Mouse (Mus musculus): ENCODE measurements around the gene Nkpd1. TPM values are rescaled to one million over a fixed set of nuclear protein-coding genes. Genes with fewer than 3 reads are reported as not detected.

Gene Nkpd1
- total RNA-seq, 2 experiments from 2014 or later: not detected

DNA sequence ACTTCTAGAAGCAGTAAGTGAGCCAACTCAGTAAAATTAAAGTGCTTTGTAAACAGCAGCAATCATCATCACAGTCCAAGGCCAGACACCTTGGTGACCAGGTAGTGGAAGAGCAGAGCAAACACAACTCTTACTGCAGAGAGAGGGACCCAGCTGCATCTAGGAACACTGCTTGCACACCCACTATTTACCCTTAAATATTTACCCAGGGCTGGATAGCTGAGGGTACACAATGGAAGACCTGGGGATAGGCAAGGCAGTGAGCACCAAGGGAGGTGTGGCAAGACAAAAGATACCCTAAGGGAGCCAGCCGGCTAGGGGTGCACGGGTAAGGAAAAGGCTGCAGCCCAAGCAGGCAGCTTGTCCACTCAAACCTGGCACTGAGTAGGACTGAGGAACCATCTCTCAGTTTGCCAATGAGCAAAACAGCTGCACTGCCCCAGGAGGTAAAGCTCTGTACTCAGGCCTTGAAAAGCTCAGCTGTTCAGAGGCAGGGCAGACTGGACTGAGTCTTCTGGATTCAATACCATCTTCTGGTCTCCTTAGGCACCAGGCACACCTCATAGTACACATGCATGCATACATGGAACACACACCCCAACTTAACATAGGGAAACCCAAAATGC lies 29.8 kb downstream of the Nkpd1 start:
- no peak for DNase-seq

DNA sequence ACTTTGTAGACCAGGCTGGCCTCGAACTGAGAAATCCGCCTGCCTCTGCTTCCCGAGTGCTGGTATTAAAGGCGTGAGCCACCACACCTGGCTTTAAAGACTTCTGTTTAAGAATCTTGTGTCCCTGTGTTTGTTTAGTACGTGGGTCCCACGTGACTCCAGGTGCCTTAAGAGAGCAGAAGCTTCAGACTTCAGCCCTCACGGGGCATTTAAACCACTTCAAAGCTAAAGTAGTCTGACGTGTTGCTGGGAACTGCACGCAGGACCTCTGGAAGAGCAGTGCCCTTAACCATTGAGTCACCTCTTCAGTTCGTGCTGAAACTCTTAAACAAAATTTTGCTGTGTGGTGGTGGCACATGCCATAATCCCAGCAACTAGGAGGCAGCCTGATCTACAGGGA lies 31.8 kb downstream of the Nkpd1 start:
- DNase-seq: no peak

DNA sequence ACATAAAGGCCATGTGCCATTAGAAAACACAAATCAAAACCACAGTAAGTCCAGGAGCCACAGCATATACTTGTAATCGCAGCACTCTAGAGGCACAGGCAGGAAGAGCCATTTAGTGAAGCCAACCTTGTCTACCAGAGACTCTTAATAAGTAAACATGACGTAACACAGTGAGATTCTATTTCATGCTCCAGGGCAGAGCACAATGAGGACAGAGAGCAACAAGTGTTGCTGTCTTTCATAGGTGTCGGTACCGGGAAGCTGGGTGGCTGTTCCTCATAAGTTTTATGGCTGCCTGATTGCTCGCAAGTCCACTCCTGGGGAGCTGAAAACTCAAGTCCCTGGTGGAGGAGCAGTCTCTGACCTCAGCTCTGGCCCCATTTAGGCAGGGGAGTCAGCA lies 34.0 kb downstream of the Nkpd1 start:
- no peak for DNase-seq

DNA sequence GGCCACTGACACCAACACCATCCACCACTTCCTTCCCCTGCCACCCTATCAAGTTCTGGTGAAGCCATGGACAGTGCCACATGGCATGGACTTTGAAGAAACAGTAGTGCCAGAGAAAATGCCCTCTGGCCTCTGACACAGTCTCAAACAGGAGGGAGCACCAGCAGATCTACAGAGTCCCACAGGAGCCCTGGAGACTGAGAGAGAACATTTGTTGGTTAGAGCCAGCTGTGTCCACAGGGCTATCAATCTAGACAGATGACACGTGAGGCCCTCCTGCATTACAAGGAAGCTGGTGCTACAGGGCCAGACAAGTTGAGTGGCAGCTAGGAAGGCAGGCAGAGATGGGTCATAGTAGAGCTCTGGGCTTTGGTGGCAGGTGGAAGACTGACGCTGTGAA lies 34.8 kb downstream of the Nkpd1 start:
- DNase-seq: no peak

DNA sequence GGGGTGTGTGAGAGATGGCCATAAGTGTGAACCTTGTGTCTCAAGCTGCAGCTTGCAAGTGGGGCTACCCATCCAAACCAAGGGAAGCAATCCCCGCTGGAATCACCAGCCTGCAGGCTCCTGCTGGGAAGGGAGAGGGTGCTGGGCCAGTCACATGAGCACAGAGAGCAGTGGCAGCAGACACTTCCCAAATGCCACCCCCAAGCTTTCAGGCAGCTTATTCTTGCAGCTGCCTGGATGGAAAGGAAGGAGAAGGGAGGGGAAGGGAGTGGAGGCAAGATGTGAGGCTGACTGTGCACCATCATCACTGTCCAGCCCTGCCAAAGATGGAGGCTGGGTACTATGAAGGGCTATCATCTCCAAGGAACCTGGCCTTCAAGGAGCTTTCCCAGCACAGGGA lies 36.5 kb downstream of the Nkpd1 start:
- no peak for DNase-seq

DNA sequence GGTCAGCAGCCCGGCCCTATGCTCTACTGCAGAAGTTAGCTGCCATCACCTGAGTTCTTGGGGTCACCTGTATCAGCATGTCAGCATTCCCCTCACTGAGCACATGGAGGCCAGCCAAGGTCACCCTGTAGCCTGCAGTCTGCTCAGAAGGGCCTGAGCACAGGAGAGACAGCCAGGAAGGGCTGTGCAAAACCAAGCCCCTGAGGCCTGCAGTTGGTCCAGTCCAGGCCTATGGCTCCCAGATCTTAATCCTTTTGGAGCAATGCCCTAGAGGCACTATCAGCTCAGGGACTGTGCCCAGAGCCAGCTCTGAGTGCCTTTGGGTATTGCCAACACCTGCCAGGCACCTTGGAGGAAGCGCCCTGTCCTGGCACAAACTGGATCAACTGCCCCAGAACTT lies 39.4 kb downstream of the Nkpd1 start:
- DNase-seq: no peak

DNA sequence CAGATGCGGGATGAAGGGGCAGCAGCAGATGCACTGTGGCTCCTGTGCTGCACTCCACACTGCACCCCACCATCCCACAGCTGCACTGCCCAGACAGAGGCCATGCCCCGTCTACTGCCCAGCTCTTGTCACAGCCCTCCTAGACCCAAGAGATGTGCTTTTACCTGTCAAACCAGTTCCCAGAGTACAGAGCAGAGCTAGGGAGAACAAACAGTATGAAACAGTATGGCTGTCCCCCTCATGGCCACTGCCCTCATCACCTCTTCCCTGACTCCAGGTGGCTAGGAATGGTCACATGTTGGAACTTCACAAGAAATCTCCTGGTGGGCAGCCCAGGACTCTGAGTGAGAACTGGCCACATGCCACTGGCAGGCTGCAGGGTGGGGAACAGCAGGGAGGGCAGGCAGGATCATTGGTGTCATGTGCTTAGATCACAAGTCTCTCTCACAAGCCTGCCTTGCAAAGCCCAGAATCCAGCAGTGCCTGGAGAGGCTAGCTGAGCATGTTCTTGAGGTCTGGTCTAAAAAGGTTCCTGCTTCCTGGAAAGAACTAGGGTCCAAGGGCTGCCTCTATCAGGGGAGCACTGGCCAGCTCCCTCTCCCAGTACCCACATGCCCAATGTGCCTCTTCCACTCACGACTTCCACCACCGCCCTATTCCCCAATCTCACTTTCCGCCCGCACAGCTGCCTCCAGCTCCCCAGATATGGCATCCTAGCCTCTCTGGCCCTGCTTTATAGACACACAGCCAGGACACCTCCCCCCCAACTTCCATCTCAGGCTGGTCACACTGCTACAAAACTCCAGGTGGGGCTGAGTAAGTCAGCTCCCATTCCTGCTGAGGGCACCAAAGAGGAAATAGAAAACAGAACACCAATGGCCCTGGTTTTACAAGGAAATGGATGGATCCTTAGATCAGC lies 40.6 kb downstream of the Nkpd1 start:
- no peak for DNase-seq

DNA sequence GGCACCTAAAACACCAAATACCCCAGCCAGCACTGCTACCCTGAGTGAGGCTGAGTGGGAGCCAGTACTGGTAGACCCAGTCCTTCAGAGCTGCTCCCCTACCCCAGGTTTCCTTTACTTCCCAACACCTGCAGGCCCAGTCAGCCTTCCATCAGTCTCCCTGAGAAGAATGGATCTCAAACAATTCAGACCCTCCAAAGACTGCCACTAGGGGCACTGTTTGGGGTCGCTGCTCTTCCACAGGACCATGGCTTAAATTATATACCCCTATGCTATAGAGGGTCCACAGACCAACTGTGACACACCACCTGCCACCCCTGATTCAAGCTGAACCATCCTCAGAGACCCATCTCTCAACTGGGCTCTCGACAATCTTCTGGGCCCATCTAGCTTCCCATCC lies 41.3 kb downstream of the Nkpd1 start:
- DNase-seq: no peak

DNA sequence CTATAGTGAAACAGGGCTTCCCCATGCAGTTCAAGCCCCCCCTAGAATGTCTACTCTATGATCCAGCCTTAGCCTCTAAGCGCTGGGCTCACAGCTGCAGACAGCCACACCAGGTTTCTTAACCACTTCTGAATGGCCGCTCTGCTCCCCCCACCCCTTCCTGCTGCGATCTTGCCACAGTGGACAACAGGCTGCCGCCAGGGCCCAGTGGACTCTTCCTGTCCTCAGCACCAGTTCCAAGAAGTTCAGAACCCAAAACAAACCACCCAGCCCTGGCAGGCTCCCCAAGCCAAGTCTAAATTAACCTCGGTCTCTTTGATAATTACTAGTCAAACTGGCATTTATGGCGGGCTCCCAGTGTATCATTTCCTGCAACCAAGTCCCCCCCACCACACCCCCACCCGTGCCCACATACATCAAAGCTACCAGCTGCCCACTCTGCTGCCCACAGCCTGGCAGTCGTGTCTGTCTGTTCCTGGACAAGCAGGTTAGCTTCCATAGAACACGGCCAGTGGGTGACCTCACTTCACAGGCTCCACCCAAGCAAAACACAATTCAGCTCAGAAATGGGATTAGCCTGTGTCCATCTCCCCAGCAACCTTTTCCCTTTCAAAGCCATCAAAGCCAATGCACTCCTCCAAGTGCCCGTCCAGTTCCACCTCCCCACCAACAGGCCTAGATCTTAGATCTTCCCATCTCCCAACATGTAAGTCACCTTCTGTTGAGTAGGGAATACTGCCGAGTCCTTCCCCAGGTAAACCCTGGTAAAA lies 43.0 kb downstream of the Nkpd1 start:
- no peak for DNase-seq

DNA sequence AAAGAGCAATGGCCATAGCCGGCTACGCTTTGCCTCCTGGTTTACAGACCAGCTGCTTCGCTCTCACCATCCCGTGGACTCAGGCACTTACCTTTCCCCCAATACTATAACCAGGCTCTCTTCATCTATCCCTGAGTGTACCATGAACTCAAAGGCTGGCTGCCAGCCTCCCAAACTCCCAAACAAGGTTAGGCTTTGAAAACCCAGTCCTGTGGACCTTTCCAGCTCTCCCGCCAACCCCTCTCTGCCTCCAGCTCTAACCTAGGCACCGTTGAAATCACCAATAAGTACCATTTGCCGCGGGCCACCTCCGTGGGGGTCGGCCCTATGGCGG lies 43.8 kb downstream of the Nkpd1 start:
- DNase-seq: no peak

DNA sequence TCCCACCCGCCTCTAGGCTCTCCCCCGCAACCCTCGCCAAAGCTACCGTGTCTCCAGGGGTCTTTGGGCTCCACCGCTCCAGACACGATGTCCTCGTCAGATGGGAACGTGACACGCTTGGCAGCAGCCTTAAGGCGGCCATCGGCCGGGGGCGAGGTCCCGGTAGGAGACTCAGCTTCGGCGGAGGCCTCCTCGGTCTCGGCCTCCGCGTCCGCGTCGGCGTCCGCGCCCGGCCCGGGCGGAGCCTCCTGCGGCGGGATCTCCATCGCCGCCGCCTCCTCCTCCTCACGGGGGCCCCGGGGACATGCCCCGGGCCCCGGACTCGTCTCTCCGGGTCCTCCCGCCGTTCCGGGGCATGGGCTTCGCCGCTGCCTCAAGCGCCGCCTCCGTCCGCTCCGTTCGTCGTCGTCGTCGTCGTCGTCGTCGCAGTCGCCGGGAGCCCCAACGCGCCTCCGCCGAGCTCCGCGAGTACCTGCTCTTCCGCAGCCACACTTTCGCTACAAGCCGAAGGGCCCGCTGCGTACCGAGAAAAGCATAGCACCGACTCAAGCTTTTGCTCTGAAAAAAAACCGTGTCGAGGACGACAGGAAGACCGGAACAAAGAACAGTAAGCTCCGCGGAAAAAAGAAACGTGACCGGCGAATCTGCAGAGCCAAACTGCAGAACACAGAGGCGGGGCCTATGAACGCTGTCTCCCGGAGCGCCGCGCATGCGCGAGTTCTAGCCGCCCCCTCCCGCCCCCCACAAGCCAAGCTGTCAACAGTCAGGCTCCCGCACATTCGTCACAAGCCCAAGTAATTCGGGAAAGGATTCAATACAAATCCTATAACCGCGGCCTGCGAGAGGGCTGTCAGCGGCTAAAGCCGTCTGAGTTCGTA lies 44.4 kb downstream of the Nkpd1 start:
- peak; percentile 96 for DNase-seq

DNA sequence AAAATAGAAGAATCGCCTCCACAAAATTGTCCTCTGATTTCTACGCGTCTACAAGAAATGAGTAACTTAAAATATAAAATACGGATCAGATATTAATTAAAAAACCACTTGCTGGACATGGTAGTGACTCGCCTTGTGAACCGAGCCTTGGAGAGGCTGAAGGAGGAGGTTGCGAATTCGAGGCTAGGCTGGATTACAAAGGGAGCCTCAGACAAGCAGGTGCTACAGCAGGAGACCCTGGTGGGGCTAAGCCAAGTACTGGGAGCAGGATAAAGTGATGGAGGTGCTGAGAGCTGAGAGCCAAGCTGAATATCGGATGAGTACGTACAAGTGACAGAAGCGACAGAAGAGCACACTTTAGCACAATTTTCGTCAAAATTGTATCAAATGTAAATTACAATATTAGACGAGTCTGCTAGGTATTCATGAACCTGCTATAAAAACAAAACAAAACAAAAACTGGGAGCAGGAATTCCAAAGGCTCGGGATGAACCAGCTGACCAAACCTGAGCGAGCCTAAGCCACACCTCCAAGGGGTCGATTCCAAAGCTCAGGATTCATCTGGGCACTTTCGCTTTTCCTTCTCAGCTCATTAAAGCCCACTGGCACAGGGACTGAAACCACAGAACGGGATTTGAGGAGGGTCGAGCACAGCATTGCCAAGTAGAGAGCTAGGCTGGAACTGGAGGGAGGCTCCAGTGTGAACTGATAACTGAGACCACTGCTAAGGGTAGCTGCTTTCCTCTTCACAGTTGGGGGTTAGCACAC lies 45.2 kb downstream of the Nkpd1 start, which contains the start of gene Ppp1r37:
Gene Ppp1r37, minus strand, starts transcription at position 434 of the 768 bp plus-strand sequence.
- peak; percentile 21 for DNase-seq

DNA sequence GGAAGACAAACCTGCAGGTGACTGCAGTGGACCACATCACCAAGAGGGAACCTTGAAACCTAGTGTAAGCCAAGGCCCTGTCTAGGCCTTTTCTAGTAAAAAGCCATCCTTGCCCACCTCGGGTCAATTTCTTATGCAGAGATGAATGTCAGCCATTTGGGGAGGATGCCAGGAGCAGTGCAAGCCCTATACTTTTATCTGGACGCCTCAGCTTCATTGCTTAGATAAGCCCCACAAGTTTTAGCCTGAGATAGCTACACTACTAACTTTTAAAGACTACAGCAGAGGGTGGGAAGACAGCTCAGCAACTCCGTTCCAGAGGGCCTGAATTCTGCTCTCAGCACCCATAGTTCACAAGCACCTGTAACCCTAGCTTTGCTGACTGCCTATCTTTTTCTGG lies 46.2 kb downstream of the Nkpd1 start:
- no peak for DNase-seq

DNA sequence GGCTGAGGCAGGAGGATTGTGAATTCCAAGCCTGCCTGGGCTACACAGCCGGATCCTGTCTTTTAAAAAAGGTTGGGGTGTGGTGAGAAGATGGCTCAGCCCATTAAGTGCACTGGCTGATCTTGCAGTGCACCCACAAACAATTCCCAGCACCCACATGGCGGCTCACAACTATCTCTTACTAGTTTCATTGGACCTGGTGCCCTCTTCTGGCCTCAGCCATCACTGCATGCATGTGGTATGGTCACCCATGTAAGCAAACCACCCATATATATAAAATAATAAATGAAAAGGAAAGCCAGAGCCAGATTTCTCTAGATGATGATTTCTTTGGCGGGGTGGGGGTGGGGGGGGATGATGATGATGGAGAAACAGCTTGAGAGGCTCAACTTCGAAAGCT lies 46.8 kb downstream of the Nkpd1 start:
- DNase-seq: no peak

DNA sequence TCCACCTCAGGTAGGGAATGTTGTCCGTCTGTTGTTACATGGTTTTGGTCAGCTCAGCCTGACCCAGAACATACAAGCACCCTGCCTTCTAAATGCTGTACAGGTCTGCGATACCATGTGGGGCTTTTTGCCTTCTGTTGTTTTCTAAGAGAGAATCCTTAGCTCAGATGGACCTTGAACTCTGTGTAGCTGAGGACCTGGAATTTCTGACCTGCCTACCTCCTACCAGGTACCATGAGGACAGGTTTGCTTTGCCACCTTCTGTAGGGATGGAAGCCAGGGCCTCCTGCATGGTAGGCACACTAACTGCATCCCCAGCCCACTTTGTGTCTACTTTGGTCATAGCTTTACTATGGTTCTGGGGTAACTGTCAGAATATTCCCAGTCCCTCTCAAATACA lies 48.2 kb downstream of the Nkpd1 start:
- DNase-seq: no peak

DNA sequence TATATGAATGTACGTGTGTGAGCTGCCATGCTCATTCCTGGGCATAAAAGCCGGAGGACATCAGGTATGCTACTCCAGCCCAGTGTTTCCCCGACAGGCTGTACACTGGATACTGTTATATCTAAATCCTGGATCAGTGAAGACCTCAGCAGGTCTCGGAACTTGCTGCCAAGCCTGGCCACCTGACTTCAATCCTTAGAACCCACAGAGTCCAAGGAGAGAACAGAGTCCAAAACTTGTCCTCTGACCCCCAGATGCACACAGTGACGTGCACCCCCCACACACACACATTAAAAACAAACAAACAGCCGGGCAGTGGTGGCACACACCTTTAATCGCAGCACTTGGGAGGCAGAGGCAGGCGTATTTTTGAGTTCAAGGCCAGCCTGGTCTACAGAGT lies 49.8 kb downstream of the Nkpd1 start:
- no peak for DNase-seq

DNA sequence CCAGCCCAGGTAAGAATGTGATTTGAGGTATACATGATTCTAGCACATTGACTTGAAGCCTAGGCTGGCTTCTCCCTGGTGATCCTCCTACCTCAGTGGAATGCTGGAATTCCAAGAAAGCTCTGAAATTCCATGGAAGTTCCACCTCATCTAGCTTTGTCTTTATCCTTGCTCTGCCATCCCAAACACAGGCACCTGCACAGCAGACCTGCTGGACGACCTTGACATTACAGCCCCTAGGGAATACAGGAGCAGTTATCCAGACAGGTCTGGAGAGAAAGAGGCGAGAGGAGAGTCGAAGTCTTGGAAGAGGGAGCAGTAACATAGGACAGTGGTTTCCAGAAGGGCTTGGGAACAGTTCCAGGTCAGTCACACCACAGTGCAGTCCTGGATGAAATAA lies 52.0 kb downstream of the Nkpd1 start:
- no peak for DNase-seq

DNA sequence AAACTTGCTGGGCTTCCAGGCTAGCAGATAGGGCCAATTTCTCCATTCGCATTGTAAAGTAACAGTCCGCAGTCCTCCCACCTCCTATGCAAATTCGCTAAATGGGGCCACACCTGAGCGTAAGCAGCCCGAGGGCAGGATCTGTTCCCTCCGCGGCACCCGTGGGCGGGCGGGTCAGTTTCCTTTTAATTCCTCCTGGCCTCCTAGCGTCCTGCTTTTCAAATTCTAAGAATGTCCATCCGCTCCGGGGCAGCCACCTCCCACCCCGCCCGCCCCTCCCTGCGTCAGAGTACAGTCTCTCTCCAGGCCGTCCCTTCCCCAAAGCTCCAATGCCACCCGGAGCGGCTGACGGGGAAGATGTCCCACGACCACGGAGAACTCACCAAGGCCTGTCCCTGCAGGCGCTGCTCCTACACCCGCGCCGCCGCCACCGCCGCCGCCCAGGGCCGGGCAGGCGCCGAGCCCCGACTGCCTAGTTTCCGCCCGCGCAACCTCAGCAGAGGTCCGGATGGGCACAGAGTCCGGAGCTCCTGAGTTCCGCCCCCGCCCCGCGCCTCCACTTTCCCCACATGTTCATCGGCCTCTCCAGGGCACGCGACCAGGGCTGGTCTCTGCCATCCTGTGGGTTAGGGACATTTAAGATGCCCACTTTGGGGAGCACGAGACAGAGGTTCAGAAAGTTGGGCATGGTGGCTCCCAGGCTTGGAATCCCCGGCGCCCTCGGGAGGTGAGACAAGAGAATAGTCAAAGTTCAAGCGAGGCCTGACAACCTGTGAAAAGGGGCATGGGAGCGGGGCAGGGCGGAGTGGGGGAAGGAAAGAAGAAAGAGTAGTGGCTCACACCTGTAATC lies 55.5 kb downstream of the Nkpd1 start:
- peak; percentile 84 for DNase-seq

DNA sequence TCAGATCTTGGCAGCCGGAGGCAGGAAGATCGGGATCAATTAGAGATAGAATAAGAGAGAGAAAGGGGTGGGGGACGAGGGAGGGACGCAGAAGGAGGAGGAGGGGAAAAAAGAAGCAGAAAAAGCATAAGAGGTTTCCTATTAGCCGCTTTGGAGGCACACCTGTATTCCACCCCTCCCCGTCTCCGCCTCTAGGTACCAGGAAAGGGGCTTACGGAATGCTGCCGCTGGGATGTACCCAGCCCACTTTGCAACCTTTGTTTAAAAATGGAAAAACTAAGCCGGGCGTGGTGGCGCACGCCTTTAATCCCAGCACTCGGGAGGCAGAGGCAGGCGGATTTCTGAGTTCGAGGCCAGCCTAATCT lies 56.1 kb downstream of the Nkpd1 start:
- DNase-seq: no peak

Data from gastrocnemius, postnatal 10 days (tissue).